24 mouse cellular contexts compared by ENCODE assay signal in the genomic region with DNA sequence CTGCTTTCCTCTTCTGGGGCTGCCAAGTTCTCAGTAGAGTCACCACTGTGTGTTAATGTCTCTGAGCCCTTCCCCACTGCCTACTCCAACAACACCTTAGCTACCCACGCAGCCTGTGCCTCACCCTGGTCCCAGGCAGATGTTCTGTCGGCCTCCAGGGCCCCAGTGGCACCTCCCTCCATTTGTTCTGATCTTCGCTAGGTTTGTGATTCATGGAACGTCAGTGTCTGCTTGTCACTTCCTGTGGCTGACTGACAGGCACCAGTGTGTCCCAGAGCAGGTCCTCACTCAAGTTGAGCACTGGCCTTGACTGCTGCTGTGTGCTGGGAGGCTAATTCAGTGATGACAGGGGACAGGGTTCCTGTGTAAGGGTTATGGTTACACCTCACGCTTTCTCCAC. TPM values are rescaled to one million over a fixed set of nuclear protein-coding genes. Genes with fewer than 3 reads are reported as not detected.
"Had no signal": no experiment of that assay in that cellular context is flagged by ENCODE, and none has a peak within 500 bp of the region (broad histone marks: within the 10 kb centered on the region; RNA-seq: fewer than 3 reads in every experiment).

No protein-coding gene starts in this region.

- H3K4me1 ChIP-seq: limb, embryonic 10.5 days; limb, embryonic 13.5 days; liver, embryonic 12.5 days; liver, embryonic 15.5 days; lung, embryonic 15.5 days; midbrain, embryonic 10.5 days; midbrain, embryonic 13.5 days had no signal

- H3K9ac ChIP-seq: limb, embryonic 13.5 days; liver, embryonic 12.5 days; liver, embryonic 15.5 days; lung, embryonic 15.5 days; midbrain, embryonic 13.5 days had no signal

- H3K9me3 ChIP-seq: limb, embryonic 10.5 days; limb, embryonic 13.5 days; liver, embryonic 12.5 days; liver, embryonic 15.5 days; lung, embryonic 15.5 days; megakaryocyte, embryonic 14.5 days; midbrain, embryonic 10.5 days; midbrain, embryonic 13.5 days had no signal

- H3K4me2 ChIP-seq: limb, embryonic 13.5 days; liver, embryonic 12.5 days; liver, embryonic 15.5 days; lung, embryonic 15.5 days; midbrain, embryonic 13.5 days had no signal

- H3K27me3 ChIP-seq: limb, embryonic 13.5 days; liver, embryonic 12.5 days; liver, embryonic 15.5 days; lung, embryonic 15.5 days; megakaryocyte, embryonic 14.5 days; midbrain, embryonic 13.5 days had no signal

- DNase-seq: kidney, postnatal 14 days; kidney, postnatal 4 days; layer of hippocampus, adult 9-11 months; liver; lung, adult 18-20 months; lung, postnatal 10 days; lung, postnatal 36 days; thymus, adult 18-20 months; thymus, postnatal 4 days had no signal

- ATAC-seq: liver, embryonic 12.5 days; midbrain, embryonic 13.5 days; midbrain, embryonic 16.5 days had no signal

- H3K4me3 ChIP-seq: limb, embryonic 10.5 days; limb, embryonic 13.5 days; liver, embryonic 12.5 days; liver, embryonic 15.5 days; lung, embryonic 15.5 days; megakaryocyte, embryonic 14.5 days; midbrain, embryonic 10.5 days; midbrain, embryonic 13.5 days; myocyte had no signal

- H3K27ac ChIP-seq: limb, embryonic 10.5 days; limb, embryonic 13.5 days; liver, embryonic 12.5 days; liver, embryonic 15.5 days; lung, embryonic 15.5 days; midbrain, embryonic 10.5 days; midbrain, embryonic 13.5 days had no signal

RNA-seq across cellular contexts. Expression of a gene that starts 15.0 kb away (rescaled TPM):
- total RNA-seq: layer of hippocampus, adult 18-20 months; layer of hippocampus, postnatal 25 days; left cerebral cortex, adult 18-20 months; left cerebral cortex, postnatal 25 days; monocyte, adult 5-6 weeks had no signal
